Mouse (Mus musculus) midbrain, embryonic 16.5 days (tissue): ENCODE measurements at regions not wholly inside any gene's neighbourhood (a gene's known extent, or its start where the extent isn't known, plus 50 kb on each side); places are given as distances from the start of the nearest gene placed in this dataset.

Experiments used
- ATAC-seq: fragments of 200-750 bp; cut with Nextera tagmentation; 2 replicates; pipeline ENCODE4 v1.8.0; 2017; ENCODE audit warnings: moderate TSS enrichment
- H3K27ac ChIP-seq: fragments of 300-500 bp; sonication (generic); 2 replicates; pipeline ENCODE4 v1.5.1; 2014; ENCODE audit warnings: mild to moderate bottlenecking, low read length, mixed read lengths
- H3K27me3 ChIP-seq: fragments of 300-500 bp; sonication (generic); 2 replicates; pipeline ENCODE4 v1.6.1; 2014; ENCODE audit warnings: low read depth, low read length, mixed read lengths; ENCODE audit not compliant: control insufficient read depth, insufficient read depth
- H3K36me3 ChIP-seq: fragments of 300-500 bp; sonication (generic); 2 replicates; pipeline ENCODE4 v1.6.1; 2014; ENCODE audit warnings: mild to moderate bottlenecking, low read length, moderate library complexity, mixed read lengths; ENCODE audit not compliant: control insufficient read depth, insufficient read depth
- H3K4me1 ChIP-seq: fragments of 300-500 bp; sonication (generic); 2 replicates; pipeline ENCODE4 v1.6.1; 2014; ENCODE audit warnings: mild to moderate bottlenecking, low read length, mixed read lengths; ENCODE audit not compliant: control insufficient read depth, insufficient read depth
- H3K4me2 ChIP-seq: fragments of 300-500 bp; sonication (generic); 2 replicates; pipeline ENCODE4 v1.6.1; 2014; ENCODE audit warnings: mild to moderate bottlenecking, low read length, mixed read lengths
- H3K4me3 ChIP-seq: fragments of 300-500 bp; sonication (generic); 2 replicates; pipeline ENCODE4 v1.5.1; 2014; ENCODE audit warnings: low read depth, mild to moderate bottlenecking, low read length, moderate library complexity, mixed read lengths
- H3K9ac ChIP-seq: fragments of 300-500 bp; sonication (generic); 2 replicates; pipeline ENCODE4 v1.6.1; 2014; ENCODE audit warnings: low read depth, low read length, mixed read lengths
- H3K9me3 ChIP-seq: fragments of 300-500 bp; sonication (generic); replicated peaks from 2 replicates; pipeline ENCODE4 v1.6.1; 2014; ENCODE audit warnings: mild to moderate bottlenecking, low read length, mixed read lengths; ENCODE audit not compliant: control insufficient read depth, poor library complexity, severe bottlenecking
- WGBS: fragments of 180-500 bp; shearing (Covaris S2); extraction: QIAGEN DNeasy Blood & Tissue Kit; methylation state at CpG from one replicate; pipeline ENCODE4 v1.1.7; 2014; 5-methylcytosine and 5-hydroxymethylcytosine counted together

GRCm38 (mm10) chr11:31821479-31822411, 50.3 kb upstream of the Cpeb4 start:
- H3K9me3 ChIP-seq: no peaks in the 10 kb centered on the region
- peak; percentile 76 for ATAC-seq

More at GRCm38 (mm10) chr11:31821479-31822411, 50.3 kb upstream of the Cpeb4 start:
- Histone ChIP-seq H3K4me3 (no peak overlapping the region), H3K9ac (no peak overlapping the region), H3K4me1 (peaks cover 15% of the 10 kb centered on the region), H3K27me3 (no peaks in the 10 kb centered on the region), H3K27ac (peak overlapping the region; percentile 51), H3K4me2 (no peak overlapping the region), H3K36me3 (no peaks in the 10 kb centered on the region)
- 67% methylated on average over 12 of the region's 12 CpGs for WGBS
